Mouse (Mus musculus) activated CD4-positive, CD25-positive, alpha-beta regulatory T cell, adult 4 months (primary cell): Measurements from ENCODE around the gene Tmem206. TPM values are rescaled to one million over a fixed set of nuclear protein-coding genes. Genes with fewer than 3 reads are reported as not detected.

Source experiments
- ATAC-seq: one replicate; pipeline ENCODE4 v1.8.0; 2017
- polyA plus RNA-seq, 2 experiments: library from polyadenylated mRNA; unstranded; fragments of 100-300 nt; shearing (Covaris generic); gene quantifications; one replicate each; pipeline ENCODE4 v1.2.1; 2017

Gene Tmem206
- polyA plus RNA-seq, 2 experiments from 2014 or later: 15.1 to 18.1 TPM

- ATAC-seq: no peak
Observed at GRCm38 (mm10) chr1:191353836-191354235, 28.1 kb downstream of the Tmem206 start.

- ATAC-seq: no peak
Observed at GRCm38 (mm10) chr1:191356936-191357335, 31.2 kb downstream of the Tmem206 start.

- no peak for ATAC-seq
Observed at GRCm38 (mm10) chr1:191359478-191359877, 33.8 kb downstream of the Tmem206 start.

- ATAC-seq: no peak
Observed at GRCm38 (mm10) chr1:191362412-191362811, 36.7 kb downstream of the Tmem206 start.

GRCm38 (mm10) chr1:191364477-191364876 lies 38.8 kb downstream of the Tmem206 start:
- ATAC-seq: peak; percentile 62

- ATAC-seq: no peak
Observed at GRCm38 (mm10) chr1:191368193-191368592, 42.5 kb downstream of the Tmem206 start.

- peak; percentile 62 for ATAC-seq
Observed at GRCm38 (mm10) chr1:191369140-191369539, 43.4 kb downstream of the Tmem206 start.

GRCm38 (mm10) chr1:191374993-191375643 lies 49.4 kb downstream of the Tmem206 start:
- no peak for ATAC-seq

GRCm38 (mm10) chr1:191375644-191375998 lies 49.9 kb downstream of the Tmem206 start:
- ATAC-seq: no peak

GRCm38 (mm10) chr1:191378080-191378479 lies 52.4 kb downstream of the Tmem206 start:
- no peak for ATAC-seq

- ATAC-seq: no peak
Observed at GRCm38 (mm10) chr1:191380843-191381242, 55.1 kb downstream of the Tmem206 start.

GRCm38 (mm10) chr1:191381955-191382736 lies 56.4 kb downstream of the Tmem206 start:
- peak; percentile 44 for ATAC-seq

GRCm38 (mm10) chr1:191384786-191385430 lies 59.2 kb downstream of the Tmem206 start:
- peak; percentile 73 for ATAC-seq

- ATAC-seq: peak; percentile 74
Observed at GRCm38 (mm10) chr1:191391311-191391710, 65.6 kb downstream of the Tmem206 start.

- no peak for ATAC-seq
Observed at GRCm38 (mm10) chr1:191393536-191393935, 67.8 kb downstream of the Tmem206 start.

GRCm38 (mm10) chr1:191394126-191394525 lies 68.4 kb downstream of the Tmem206 start:
- no peak for ATAC-seq

GRCm38 (mm10) chr1:191395200-191395599 lies 69.5 kb downstream of the Tmem206 start:
- no peak for ATAC-seq

GRCm38 (mm10) chr1:191395871-191396433 lies 70.2 kb downstream of the Tmem206 start:
- ATAC-seq: peak; percentile 1

- no peak for ATAC-seq
Observed at GRCm38 (mm10) chr1:191396446-191396845, 70.7 kb downstream of the Tmem206 start.

GRCm38 (mm10) chr1:191396897-191397849 lies 71.5 kb downstream of the Tmem206 start:
- peak; percentile 81 for ATAC-seq
